Mouse (Mus musculus) limb, embryonic 10.5 days (tissue): ENCODE measurements around the gene Il23a. TPM values are rescaled to one million over a fixed set of nuclear protein-coding genes. Genes with fewer than 3 reads are reported as not detected.
"Not testable (repeated sequence)": the region's sequence is repeated elsewhere in the genome, so short reads cannot be mapped to it uniquely, and the experiment has no call there.

Experiments used
- DNase-seq: peaks from one replicate; pipeline ENCODE4 v3.0.0-alpha.2; 2017; ENCODE audit warnings: low spot score
- H3K27ac ChIP-seq: fragments of 300-500 bp; sonication (generic); 2 replicates; pipeline ENCODE4 v1.5.1; 2016; ENCODE audit warnings: mild to moderate bottlenecking
- H3K27me3 ChIP-seq: fragments of 300-500 bp; sonication (generic); 2 replicates; pipeline ENCODE4 v1.6.1; 2016; ENCODE audit warnings: low read depth, mild to moderate bottlenecking; ENCODE audit not compliant: poor library complexity, severe bottlenecking
- H3K36me3 ChIP-seq: fragments of 300-500 bp; sonication (generic); 2 replicates; pipeline ENCODE4 v1.6.1; 2016; ENCODE audit warnings: mild to moderate bottlenecking, moderate library complexity
- H3K4me1 ChIP-seq: fragments of 300-500 bp; sonication (generic); 2 replicates; pipeline ENCODE4 v1.6.1; 2016
- H3K4me3 ChIP-seq: fragments of 300-500 bp; sonication (generic); 2 replicates; pipeline ENCODE4 v1.5.1; 2016; ENCODE audit warnings: mild to moderate bottlenecking, moderate library complexity
- H3K9me3 ChIP-seq: fragments of 300-500 bp; sonication (generic); replicated peaks from 2 replicates; pipeline ENCODE4 v1.6.1; 2016; ENCODE audit warnings: mild to moderate bottlenecking
- WGBS: fragments of 180-500 bp; shearing (Covaris S2); methylation state at CpG from one replicate; pipeline ENCODE4 v1.1.7; 2016; 5-methylcytosine and 5-hydroxymethylcytosine counted together
- polyA plus RNA-seq: library from polyadenylated mRNA; unstranded; fragments of >200 nt; fragmentation: Nextera tagmentation; extraction: Ambion mirVana; gene quantifications from 2 replicates; pipeline ENCODE4 v1.2.1, GENCODE M21; 2016

The Il23a gene
- polyA plus RNA-seq, result not detected in 2 replicates

GRCm38 (mm10) chr10:128298702-128299171 lies at the start of gene Il23a:
Gene Il23a (minus strand): TSS chr10:128298752.
- Histone ChIP-seq H3K9me3 (no peaks in the 10 kb centered on the region), H3K27me3 (no peaks in the 10 kb centered on the region), H3K4me1 (peaks cover 8% of the 10 kb centered on the region), H3K36me3 (no peaks in the 10 kb centered on the region), H3K4me3 (no peak within 1 kb of the TSS), H3K27ac (no peak within 1 kb of the TSS)
- DNase-seq, result no peak
- 85% methylated on average over 11 of the region's 11 CpGs for WGBS

- DNase-seq, result no peak
- Histone ChIP-seq H3K27ac (no peak overlapping the region), H3K9me3 (no peaks in the 10 kb centered on the region), H3K36me3 (peaks cover 58% of the 10 kb centered on the region), H3K4me1 (no peaks in the 10 kb centered on the region), H3K4me3 (no peak overlapping the region), H3K27me3 (no peaks in the 10 kb centered on the region)
- 95% methylated on average over 8 of the region's 8 CpGs for WGBS
Observed at GRCm38 (mm10) chr10:128347541-128347940, 49.0 kb upstream of the Il23a start.

GRCm38 (mm10) chr10:128344568-128345275 lies 46.2 kb upstream of the Il23a start:
- H3K27ac ChIP-seq, result no peak overlapping the region
- H3K27me3 ChIP-seq, result no peaks in the 10 kb centered on the region
- no peak overlapping the region for H3K4me3 ChIP-seq
- 78% methylated on average over 7 of the region's 7 CpGs for WGBS
- no peaks in the 10 kb centered on the region for H3K9me3 ChIP-seq
- no peak for DNase-seq
- peaks cover 52% of the 10 kb centered on the region for H3K36me3 ChIP-seq
- H3K4me1 ChIP-seq, result no peaks in the 10 kb centered on the region

- Histone ChIP-seq H3K27ac (no peak overlapping the region), H3K36me3 (peaks cover 48% of the 10 kb centered on the region), H3K9me3 (no peaks in the 10 kb centered on the region), H3K4me1 (peaks cover 11% of the 10 kb centered on the region), H3K4me3 (no peak overlapping the region), H3K27me3 (no peaks in the 10 kb centered on the region)
- 91% methylated on average over 1 of the region's 1 CpGs for WGBS
- DNase-seq, result no peak
Observed at GRCm38 (mm10) chr10:128343436-128343835, 44.9 kb upstream of the Il23a start.

- H3K4me3 ChIP-seq, result no peak overlapping the region
- no peaks in the 10 kb centered on the region for H3K9me3 ChIP-seq
- no peaks in the 10 kb centered on the region for H3K27me3 ChIP-seq
- DNase-seq, result no peak
- no peak overlapping the region for H3K27ac ChIP-seq
- WGBS, result 89% methylated on average over 2 of the region's 2 CpGs
- peaks cover 42% of the 10 kb centered on the region for H3K36me3 ChIP-seq
- H3K4me1 ChIP-seq, result peaks cover 22% of the 10 kb centered on the region
Observed at GRCm38 (mm10) chr10:128340257-128340656, 41.7 kb upstream of the Il23a start.

GRCm38 (mm10) chr10:128338948-128339347 lies 40.4 kb upstream of the Il23a start:
- no peaks in the 10 kb centered on the region for H3K9me3 ChIP-seq
- peaks cover 40% of the 10 kb centered on the region for H3K36me3 ChIP-seq
- no peaks in the 10 kb centered on the region for H3K27me3 ChIP-seq
- 85% methylated on average over 2 of the region's 2 CpGs for WGBS
- peak overlapping the region; percentile 96 for H3K4me3 ChIP-seq
- DNase-seq, result no peak
- no peak overlapping the region for H3K27ac ChIP-seq
- H3K4me1 ChIP-seq, result peaks cover 22% of the 10 kb centered on the region

GRCm38 (mm10) chr10:128338415-128338814 lies 39.9 kb upstream of the Il23a start:
- no peaks in the 10 kb centered on the region for H3K27me3 ChIP-seq
- H3K9me3 ChIP-seq, result no peaks in the 10 kb centered on the region
- H3K4me3 ChIP-seq, result peak overlapping the region; percentile 96
- H3K36me3 ChIP-seq, result peaks cover 36% of the 10 kb centered on the region
- H3K27ac ChIP-seq, result peak overlapping the region; percentile 90
- 27% methylated on average over 5 of the region's 5 CpGs for WGBS
- peaks cover 22% of the 10 kb centered on the region for H3K4me1 ChIP-seq
- DNase-seq, result no peak

GRCm38 (mm10) chr10:128337306-128338181 lies 39.0 kb upstream of the Il23a start, which contains the start of gene Cs:
Gene Cs (plus strand): TSS chr10:128337734.
- peaks cover 28% of the 10 kb centered on the region for H3K36me3 ChIP-seq
- H3K27me3 ChIP-seq, result no peaks in the 10 kb centered on the region
- peak within 1 kb of the TSS; percentile 96 for H3K4me3 ChIP-seq
- peaks cover 22% of the 10 kb centered on the region for H3K4me1 ChIP-seq
- WGBS, result 2% methylated on average over 61 of the region's 61 CpGs
- H3K27ac ChIP-seq, result peak within 1 kb of the TSS; percentile 90
- peak; percentile 97 for DNase-seq
- H3K9me3 ChIP-seq, result no peaks in the 10 kb centered on the region

- DNase-seq, result no peak
- Histone ChIP-seq H3K9me3 (no peaks in the 10 kb centered on the region), H3K27me3 (no peaks in the 10 kb centered on the region), H3K36me3 (peaks cover 20% of the 10 kb centered on the region), H3K4me3 (peak overlapping the region; percentile 96), H3K4me1 (peaks cover 22% of the 10 kb centered on the region), H3K27ac (peak overlapping the region; percentile 90; the same call in 1 of the 2 replicates)
- WGBS, result 86% methylated on average over 3 of the region's 3 CpGs
Observed at GRCm38 (mm10) chr10:128336597-128336996, 38.0 kb upstream of the Il23a start.

GRCm38 (mm10) chr10:128336195-128336594 lies 37.6 kb upstream of the Il23a start:
- WGBS, result 91% methylated on average over 3 of the region's 3 CpGs
- Histone ChIP-seq H3K9me3 (no peaks in the 10 kb centered on the region), H3K4me1 (peaks cover 22% of the 10 kb centered on the region), H3K36me3 (peaks cover 16% of the 10 kb centered on the region), H3K4me3 (no peak overlapping the region), H3K27ac (no peak overlapping the region), H3K27me3 (no peaks in the 10 kb centered on the region)
- no peak for DNase-seq

GRCm38 (mm10) chr10:128335582-128335981 lies 37.0 kb upstream of the Il23a start:
- peak; percentile 81 for DNase-seq
- 5% methylated on average over 4 of the region's 4 CpGs for WGBS
- H3K27ac ChIP-seq, result no peak overlapping the region

GRCm38 (mm10) chr10:128332358-128333249 lies 34.1 kb upstream of the Il23a start:
- H3K4me3 ChIP-seq, H3K4me1 ChIP-seq, DNase-seq, H3K27me3 ChIP-seq, H3K27ac ChIP-seq, H3K9me3 ChIP-seq: not testable (repeated sequence)
- H3K36me3 ChIP-seq, result peaks cover 22% of the 10 kb centered on the region
- 82% methylated on average over 6 of the region's 6 CpGs for WGBS

More at GRCm38 (mm10) chr10:128335582-128335981, 37.0 kb upstream of the Il23a start:
- Histone ChIP-seq H3K4me3 (no peak overlapping the region), H3K27me3 (no peaks in the 10 kb centered on the region), H3K36me3 (peaks cover 13% of the 10 kb centered on the region), H3K9me3 (no peaks in the 10 kb centered on the region), H3K4me1 (peaks cover 22% of the 10 kb centered on the region)
